Mouse (Mus musculus) mouse embryonic stem cell (cell line): ENCODE results near the gene Fzd9.

Source experiments
- in situ Hi-C, 2 experiments: fragments of 300-500 bp; cut with MboI; formaldehyde crosslinking; loops; 1 replicate in 1 of 2; 3 replicates in 1 of 2; pipeline ENCODE4 v1.14.3; 2019 to 2020; ENCODE audit warnings: low sequenced_read_pairs in 2 of 2, low pct_unique_long_range_greater_than_20kb in 1 of 2, mixed read lengths in 1 of 2; ENCODE audit not compliant: unreplicated experiment in 1 of 2

Gene Fzd9

GRCm38 (mm10) chr5:135208197-135208596 is 42.8 kb downstream of the Fzd9 start:
- in situ Hi-C loops = no loop called here

GRCm38 (mm10) chr5:135202763-135203162 is 48.3 kb downstream of the Fzd9 start:
- in situ Hi-C loops = loop anchor here in 1 of 2 experiments (5.0 kb wide), 1 partner anchor 35 kb away; no protein-coding TSS in a partner anchor
